Mouse (Mus musculus) midbrain, embryonic 14.5 days (tissue): ENCODE results near the gene Rai14. TPM values are rescaled to one million over a fixed set of nuclear protein-coding genes. Genes with fewer than 3 reads are reported as not detected.

Experiments
- ATAC-seq: fragments of 200-750 bp; cut with Nextera tagmentation; 2 replicates; pipeline ENCODE4 v1.8.0; 2017; ENCODE audit warnings: moderate number of reproducible peaks, moderate library complexity; ENCODE audit not compliant: low FRiP score, low TSS enrichment
- DNase-seq: peaks from one replicate; pipeline ENCODE4 v3.0.0-alpha.2; 2015
- H3K27ac ChIP-seq: fragments of 300-500 bp; sonication (generic); replicated peaks from 2 replicates; pipeline ENCODE4 v1.5.1; 2014; ENCODE audit warnings: mild to moderate bottlenecking, low read depth, low read length, moderate library complexity
- H3K27me3 ChIP-seq: fragments of 300-500 bp; sonication (generic); 2 replicates; pipeline ENCODE4 v1.6.1; 2014; ENCODE audit warnings: low read length, control low read depth, mixed read lengths; ENCODE audit not compliant: control insufficient read depth, insufficient read depth
- H3K36me3 ChIP-seq: fragments of 300-500 bp; sonication (generic); 2 replicates; pipeline ENCODE4 v1.6.1; 2014; ENCODE audit warnings: low read length, control low read depth; ENCODE audit not compliant: control insufficient read depth, insufficient read depth
- H3K4me1 ChIP-seq: fragments of 300-500 bp; sonication (generic); 2 replicates; pipeline ENCODE4 v1.6.1; 2014; ENCODE audit warnings: mild to moderate bottlenecking, antibody characterized with exemption, low read length, control low read depth; ENCODE audit not compliant: control insufficient read depth, insufficient read depth
- H3K4me2 ChIP-seq: fragments of 300-500 bp; sonication (generic); 2 replicates; pipeline ENCODE4 v1.6.1; 2014; ENCODE audit warnings: mild to moderate bottlenecking, low read length, moderate library complexity
- H3K4me3 ChIP-seq: fragments of 300-500 bp; sonication (generic); replicated peaks from 2 replicates; pipeline ENCODE4 v1.5.1; 2014; ENCODE audit warnings: low read depth, low read length
- H3K9ac ChIP-seq: fragments of 300-500 bp; sonication (generic); replicated peaks from 2 replicates; pipeline ENCODE4 v1.6.1; 2014; ENCODE audit warnings: mild to moderate bottlenecking, low read length, moderate library complexity
- H3K9me3 ChIP-seq: fragments of 300-500 bp; sonication (generic); 2 replicates; pipeline ENCODE4 v1.6.1; 2016; ENCODE audit warnings: low read length, control low read depth, mixed read lengths; ENCODE audit not compliant: control insufficient read depth
- WGBS: fragments of 180-500 bp; shearing (Covaris S2); extraction: QIAGEN DNeasy Blood & Tissue Kit; methylation state at CpG from one replicate; pipeline ENCODE4 v1.1.7; 2014; 5-methylcytosine and 5-hydroxymethylcytosine counted together
- polyA plus RNA-seq: library from polyadenylated mRNA; unstranded; fragments of >200 nt; fragmentation: Nextera tagmentation; extraction: Ambion mirVana; gene quantifications from 2 replicates; pipeline ENCODE4 v1.2.1, GENCODE M21; 2014

Rai14 gene
- polyA plus RNA-seq, 1 experiment from 2014 or later, result 20.5 TPM

GRCm38 (mm10) chr15:10633381-10633780 is 81.0 kb downstream of the Rai14 start:
- H3K4me3 ChIP-seq, result no peak overlapping the region
- no peak for ATAC-seq
- H3K4me1 ChIP-seq, result 0 out of 2 replicates have a peak, but pooled peaks cover 3% of the 10 kb centered on the region

GRCm38 (mm10) chr15:10632581-10632980 is 81.8 kb downstream of the Rai14 start:
- no peak for ATAC-seq
- Histone ChIP-seq H3K4me3 (no peak overlapping the region), H3K4me2 (no peak overlapping the region), H3K4me1 (0 out of 2 replicates have a peak, but pooled peaks cover 3% of the 10 kb centered on the region), H3K9me3 (no peaks in the 10 kb centered on the region), H3K27ac (no peak overlapping the region), H3K36me3 (0 out of 2 replicates have a peak, but pooled peaks cover 2% of the 10 kb centered on the region), H3K9ac (no peak overlapping the region), H3K27me3 (no peaks in the 10 kb centered on the region)
- 95% methylated on average over 9 of the region's 9 CpGs for WGBS
- no peak for DNase-seq

More at GRCm38 (mm10) chr15:10633381-10633780, 81.0 kb downstream of the Rai14 start:
- H3K27me3 ChIP-seq, result no peaks in the 10 kb centered on the region
- H3K9me3 ChIP-seq, result no peaks in the 10 kb centered on the region
- no peak overlapping the region for H3K27ac ChIP-seq
- no peak overlapping the region for H3K4me2 ChIP-seq
- 0 out of 2 replicates have a peak, but pooled peaks cover 2% of the 10 kb centered on the region for H3K36me3 ChIP-seq
- WGBS, result 95% methylated on average over 4 of the region's 4 CpGs
- DNase-seq, result no peak
- H3K9ac ChIP-seq, result no peak overlapping the region

- Histone ChIP-seq H3K27ac (no peak overlapping the region), H3K9me3 (no peaks in the 10 kb centered on the region), H3K36me3 (0 out of 2 replicates have a peak, but pooled peaks cover 2% of the 10 kb centered on the region), H3K4me2 (no peak overlapping the region), H3K4me1 (0 out of 2 replicates have a peak, but pooled peaks cover 3% of the 10 kb centered on the region), H3K27me3 (no peaks in the 10 kb centered on the region), H3K9ac (no peak overlapping the region), H3K4me3 (no peak overlapping the region)
- DNase-seq, result no peak
- no peak for ATAC-seq
- WGBS, result 99% methylated on average over 8 of the region's 8 CpGs
Measured at GRCm38 (mm10) chr15:10632060-10632459, 82.4 kb downstream of the Rai14 start.

GRCm38 (mm10) chr15:10631541-10631940 is 82.9 kb downstream of the Rai14 start:
- Histone ChIP-seq H3K4me2 (no peak overlapping the region), H3K4me3 (no peak overlapping the region), H3K4me1 (0 out of 2 replicates have a peak, but pooled peaks cover 3% of the 10 kb centered on the region), H3K9ac (no peak overlapping the region), H3K36me3 (0 out of 2 replicates have a peak, but pooled peaks cover 2% of the 10 kb centered on the region), H3K27me3 (no peaks in the 10 kb centered on the region), H3K9me3 (no peaks in the 10 kb centered on the region), H3K27ac (no peak overlapping the region)
- ATAC-seq (no peak), DNase-seq (no peak)
- 92% methylated on average over 5 of the region's 5 CpGs for WGBS

- WGBS, result 96% methylated on average over 6 of the region's 6 CpGs
- Histone ChIP-seq H3K27me3 (no peaks in the 10 kb centered on the region), H3K9ac (no peak overlapping the region), H3K36me3 (0 out of 2 replicates have a peak, but pooled peaks cover 2% of the 10 kb centered on the region), H3K27ac (no peak overlapping the region), H3K9me3 (no peaks in the 10 kb centered on the region), H3K4me2 (no peak overlapping the region), H3K4me3 (no peak overlapping the region), H3K4me1 (no peaks in the 10 kb centered on the region)
- ATAC-seq (no peak), DNase-seq (no peak)
Measured at GRCm38 (mm10) chr15:10628980-10629346, 85.5 kb downstream of the Rai14 start.

GRCm38 (mm10) chr15:10628131-10628979 is 86.1 kb downstream of the Rai14 start:
- Histone ChIP-seq H3K9ac (no peak overlapping the region), H3K4me2 (no peak overlapping the region), H3K9me3 (no peaks in the 10 kb centered on the region), H3K27ac (no peak overlapping the region), H3K36me3 (0 out of 2 replicates have a peak, but pooled peaks cover 2% of the 10 kb centered on the region), H3K27me3 (no peaks in the 10 kb centered on the region), H3K4me3 (no peak overlapping the region), H3K4me1 (no peaks in the 10 kb centered on the region)
- no peak for DNase-seq
- WGBS, result 94% methylated on average over 16 of the region's 16 CpGs
- ATAC-seq, result no peak

GRCm38 (mm10) chr15:10623571-10624227 is 90.7 kb downstream of the Rai14 start:
- H3K4me2 ChIP-seq, result no peak overlapping the region
- 69% methylated on average over 10 of the region's 10 CpGs for WGBS
- H3K27me3 ChIP-seq, result no peaks in the 10 kb centered on the region
- no peaks in the 10 kb centered on the region for H3K9me3 ChIP-seq
- H3K27ac ChIP-seq, result no peak overlapping the region
- no peak overlapping the region for H3K4me3 ChIP-seq
- no peaks in the 10 kb centered on the region for H3K4me1 ChIP-seq
- no peaks in the 10 kb centered on the region for H3K36me3 ChIP-seq
- H3K9ac ChIP-seq, result no peak overlapping the region
- DNase-seq, result no peak
- ATAC-seq, result no peak; the same call in 1 of the 2 replicates

- no peak for ATAC-seq
- no peak overlapping the region for H3K4me3 ChIP-seq
- DNase-seq, result no peak
- WGBS, result 93% methylated on average over 8 of the region's 8 CpGs
- H3K27ac ChIP-seq, result no peak overlapping the region
- no peaks in the 10 kb centered on the region for H3K27me3 ChIP-seq
- no peak overlapping the region for H3K9ac ChIP-seq
- no peaks in the 10 kb centered on the region for H3K36me3 ChIP-seq
- H3K4me2 ChIP-seq, result no peak overlapping the region
- H3K9me3 ChIP-seq, result no peaks in the 10 kb centered on the region
- no peaks in the 10 kb centered on the region for H3K4me1 ChIP-seq
Measured at GRCm38 (mm10) chr15:10621194-10621593, 93.2 kb downstream of the Rai14 start.
